Mouse (Mus musculus) lung, embryonic 15.5 days (tissue): ENCODE measurements around the gene Zfp946. TPM values are rescaled to one million over a fixed set of nuclear protein-coding genes. Genes with fewer than 3 reads are reported as not detected.
A peak's percentile ranks its signal among the peaks of the same experiment; 100 is the strongest.

ENCODE experiments used
- ATAC-seq: fragments of 200-750 bp; cut with Nextera tagmentation; 2 replicates; pipeline ENCODE4 v1.8.0; 2017; ENCODE audit warnings: moderate number of reproducible peaks, borderline replicate concordance; ENCODE audit not compliant: low FRiP score, low TSS enrichment; ENCODE audit errors: extremely low read depth
- H3K27ac ChIP-seq: fragments of 300-500 bp; sonication (generic); 2 replicates; pipeline ENCODE4 v1.5.1; 2015; ENCODE audit warnings: moderate library complexity, mild to moderate bottlenecking, inconsistent platforms
- H3K27me3 ChIP-seq: fragments of 300-500 bp; sonication (generic); 2 replicates; pipeline ENCODE4 v1.6.1; 2015; ENCODE audit warnings: inconsistent platforms
- H3K36me3 ChIP-seq: fragments of 300-500 bp; sonication (generic); 2 replicates; pipeline ENCODE4 v1.6.1; 2015; ENCODE audit warnings: inconsistent platforms
- H3K4me1 ChIP-seq: fragments of 300-500 bp; sonication (generic); 2 replicates; pipeline ENCODE4 v1.6.1; 2015; ENCODE audit warnings: inconsistent platforms
- H3K4me2 ChIP-seq: fragments of 300-500 bp; sonication (generic); 2 replicates; pipeline ENCODE4 v1.6.1; 2015; ENCODE audit warnings: inconsistent platforms, mild to moderate bottlenecking, moderate library complexity
- H3K4me3 ChIP-seq: fragments of 300-500 bp; sonication (generic); 2 replicates; pipeline ENCODE4 v1.5.1; 2015; ENCODE audit warnings: mild to moderate bottlenecking, inconsistent platforms
- H3K9ac ChIP-seq: fragments of 300-500 bp; sonication (generic); 2 replicates; pipeline ENCODE4 v1.6.1; 2015; ENCODE audit warnings: inconsistent platforms
- H3K9me3 ChIP-seq: fragments of 300-500 bp; sonication (generic); 2 replicates; pipeline ENCODE4 v1.6.1; 2016; ENCODE audit warnings: inconsistent platforms
- WGBS: fragments of 180-500 bp; shearing (Covaris S2); methylation state at CpG from one replicate; pipeline ENCODE4 v1.1.7; 2015; 5-methylcytosine and 5-hydroxymethylcytosine counted together
- polyA plus RNA-seq: library from polyadenylated mRNA; unstranded; fragments of >200 nt; fragmentation: Nextera tagmentation; extraction: Ambion mirVana; gene quantifications from 2 replicates; pipeline ENCODE4 v1.2.1, GENCODE M21; 2015

The Zfp946 gene
- polyA plus RNA-seq: 15.2 and 15.4 TPM in 2 replicates

GRCm38 (mm10) chr17:22423952-22424617 lies at the start of gene Zfp946:
TSS of gene Zfp946 (plus strand) at chr17:22424222.
- H3K4me3 ChIP-seq: peak within 1 kb of the TSS; percentile 64
- H3K36me3 ChIP-seq: no peaks in the 10 kb centered on the region
- H3K4me1 ChIP-seq: peaks cover 11% of the 10 kb centered on the region; the same call in 1 of the 2 replicates
- no peaks in the 10 kb centered on the region for H3K27me3 ChIP-seq
- peak within 1 kb of the TSS; percentile 88 for H3K27ac ChIP-seq
- peak; percentile 98 for ATAC-seq
- H3K9ac ChIP-seq: peak within 1 kb of the TSS; percentile 51
- H3K4me2 ChIP-seq: peak within 1 kb of the TSS; percentile 71
- WGBS: under 1% methylated on average over 29 of the region's 29 CpGs
- no peaks in the 10 kb centered on the region for H3K9me3 ChIP-seq

DNA sequence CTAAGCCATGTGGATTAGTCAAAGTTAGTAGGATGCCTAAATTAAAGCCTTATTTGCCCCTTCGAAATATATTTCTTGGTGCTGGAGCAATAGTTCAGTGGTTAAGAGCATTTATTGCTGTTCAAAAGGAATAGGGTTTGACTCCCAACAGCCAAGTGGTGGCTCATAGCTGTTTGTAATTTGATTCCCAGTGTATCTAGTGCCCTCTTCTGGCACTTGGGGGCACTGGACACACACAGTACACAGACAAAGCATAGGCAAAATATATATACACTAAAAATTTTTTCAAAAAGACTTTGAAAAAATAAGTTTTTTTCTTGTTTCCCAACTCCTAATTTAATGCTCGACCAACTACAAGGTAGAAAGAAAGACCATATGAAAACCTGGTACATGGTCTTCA lies 13.3 kb upstream of the Zfp946 start:
- H3K9ac ChIP-seq: no peak overlapping the region
- 58% methylated on average over 2 of the region's 2 CpGs for whole genome bisulfite sequencing
- H3K36me3 ChIP-seq: no peaks in the 10 kb centered on the region
- no peak overlapping the region for H3K4me3 ChIP-seq
- H3K27me3 ChIP-seq: no peaks in the 10 kb centered on the region
- H3K4me2 ChIP-seq: no peak overlapping the region
- H3K9me3 ChIP-seq: no peaks in the 10 kb centered on the region
- no peaks in the 10 kb centered on the region for H3K4me1 ChIP-seq
- no peak overlapping the region for H3K27ac ChIP-seq
- ATAC-seq: no peak

GRCm38 (mm10) chr17:22417510-22417909 lies 6.5 kb upstream of the Zfp946 start:
- Histone ChIP-seq H3K27me3 (no peaks in the 10 kb centered on the region), H3K4me2 (no peak overlapping the region), H3K4me1 (no peaks in the 10 kb centered on the region), H3K27ac (no peak overlapping the region), H3K9me3 (no peaks in the 10 kb centered on the region), H3K36me3 (no peaks in the 10 kb centered on the region), H3K4me3 (no peak overlapping the region), H3K9ac (no peak overlapping the region)
- no peak for ATAC-seq
- 0% methylated on average over 3 of the region's 3 CpGs for WGBS

GRCm38 (mm10) chr17:22424636-22425354 lies 773 bp downstream of the Zfp946 start:
- H3K4me3 ChIP-seq: peak overlapping the region; percentile 64
- no peak for ATAC-seq
- no peaks in the 10 kb centered on the region for H3K36me3 ChIP-seq
- no peaks in the 10 kb centered on the region for H3K9me3 ChIP-seq
- H3K27me3 ChIP-seq: no peaks in the 10 kb centered on the region
- peak overlapping the region; percentile 51 for H3K9ac ChIP-seq
- H3K27ac ChIP-seq: peak overlapping the region; percentile 88
- peaks cover 11% of the 10 kb centered on the region; the same call in 1 of the 2 replicates for H3K4me1 ChIP-seq
- peak overlapping the region; percentile 71 for H3K4me2 ChIP-seq
- WGBS: 4% methylated on average over 12 of the region's 12 CpGs

DNA sequence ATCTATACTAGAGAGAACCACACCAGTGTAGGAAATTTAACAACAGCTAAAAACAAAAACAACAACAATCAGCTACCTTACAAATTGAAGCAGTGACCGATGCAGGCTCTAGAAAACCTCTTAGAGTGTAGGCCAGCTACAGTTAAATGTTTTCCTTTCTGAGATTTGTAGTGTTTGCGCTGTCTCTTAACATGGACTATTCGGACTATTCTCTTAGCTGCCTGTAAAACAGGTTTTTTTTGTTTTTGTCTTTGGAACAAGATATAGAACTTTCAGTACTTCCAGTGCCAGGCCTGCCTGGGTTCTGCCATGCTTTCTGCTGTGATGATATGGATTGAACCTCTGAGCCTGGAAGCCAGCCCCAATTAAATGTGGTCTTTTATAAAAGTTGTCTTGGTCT lies 23.7 kb downstream of the Zfp946 start:
- no peak overlapping the region for H3K27ac ChIP-seq
- H3K4me1 ChIP-seq: no peaks in the 10 kb centered on the region
- H3K4me3 ChIP-seq: no peak overlapping the region
- H3K4me2 ChIP-seq: no peak overlapping the region
- no peak for ATAC-seq
- 74% methylated on average over 3 of the region's 3 CpGs for WGBS
- H3K9ac ChIP-seq: no peak overlapping the region
- H3K27me3 ChIP-seq: no peaks in the 10 kb centered on the region
- H3K9me3 ChIP-seq: no peaks in the 10 kb centered on the region
- no peaks in the 10 kb centered on the region for H3K36me3 ChIP-seq

- WGBS: 66% methylated on average over 4 of the region's 4 CpGs
- H3K4me3 ChIP-seq: no peak overlapping the region
- no peak overlapping the region for H3K4me2 ChIP-seq
- no peak for ATAC-seq
- H3K9me3 ChIP-seq: no peaks in the 10 kb centered on the region; the same call in 1 of the 2 replicates
- H3K9ac ChIP-seq: no peak overlapping the region
- no peak overlapping the region for H3K27ac ChIP-seq
- H3K36me3 ChIP-seq: no peaks in the 10 kb centered on the region
- no peaks in the 10 kb centered on the region for H3K4me1 ChIP-seq
- no peaks in the 10 kb centered on the region for H3K27me3 ChIP-seq
These were observed 73.1 kb downstream of the Zfp946 start for GRCm38 (mm10) chr17:22497120-22497519.

Other genes with a start within 250 kb of the Zfp946 start
- 2.6 and 3.2 TPM in 2 replicates for gene Zfp994, start 198.6 kb upstream of the Zfp946 start, polyA plus RNA-seq
- 12.1 and 12.3 TPM in 2 replicates for gene CT030661.1, start 109.4 kb upstream of the Zfp946 start, polyA plus RNA-seq
- 11.4 and 11.5 TPM in 2 replicates for gene Zfp944, start 62.8 kb upstream of the Zfp946 start, polyA plus RNA-seq
- gene Zfp758, start 62.8 kb upstream of the Zfp946 start, polyA plus RNA-seq: 9.0 and 10.2 TPM in 2 replicates
- not detected in 2 replicates for gene Vmn2r111, start 149.3 kb downstream of the Zfp946 start, polyA plus RNA-seq
- not detected in 2 replicates for gene Vmn2r112, start 176.7 kb downstream of the Zfp946 start, polyA plus RNA-seq